Mouse (Mus musculus) lung, embryonic 15.5 days (tissue): ENCODE data around the gene Epdr1. TPM values are rescaled to one million over a fixed set of nuclear protein-coding genes. Genes with fewer than 3 reads are reported as not detected.
A peak's percentile ranks its signal among the peaks of the same experiment; 100 is the strongest.

ENCODE experiments used
- ATAC-seq: fragments of 200-750 bp; cut with Nextera tagmentation; 2 replicates; pipeline ENCODE4 v1.8.0; 2017; ENCODE audit warnings: moderate number of reproducible peaks, borderline replicate concordance; ENCODE audit not compliant: low FRiP score, low TSS enrichment; ENCODE audit errors: extremely low read depth
- H3K27ac ChIP-seq: fragments of 300-500 bp; sonication (generic); 2 replicates; pipeline ENCODE4 v1.5.1; 2015; ENCODE audit warnings: moderate library complexity, mild to moderate bottlenecking, inconsistent platforms
- H3K27me3 ChIP-seq: fragments of 300-500 bp; sonication (generic); 2 replicates; pipeline ENCODE4 v1.6.1; 2015; ENCODE audit warnings: inconsistent platforms
- H3K36me3 ChIP-seq: fragments of 300-500 bp; sonication (generic); 2 replicates; pipeline ENCODE4 v1.6.1; 2015; ENCODE audit warnings: inconsistent platforms
- H3K4me1 ChIP-seq: fragments of 300-500 bp; sonication (generic); 2 replicates; pipeline ENCODE4 v1.6.1; 2015; ENCODE audit warnings: inconsistent platforms
- H3K4me2 ChIP-seq: fragments of 300-500 bp; sonication (generic); 2 replicates; pipeline ENCODE4 v1.6.1; 2015; ENCODE audit warnings: inconsistent platforms, mild to moderate bottlenecking, moderate library complexity
- H3K4me3 ChIP-seq: fragments of 300-500 bp; sonication (generic); 2 replicates; pipeline ENCODE4 v1.5.1; 2015; ENCODE audit warnings: mild to moderate bottlenecking, inconsistent platforms
- H3K9ac ChIP-seq: fragments of 300-500 bp; sonication (generic); 2 replicates; pipeline ENCODE4 v1.6.1; 2015; ENCODE audit warnings: inconsistent platforms
- H3K9me3 ChIP-seq: fragments of 300-500 bp; sonication (generic); 2 replicates; pipeline ENCODE4 v1.6.1; 2016; ENCODE audit warnings: inconsistent platforms
- WGBS: fragments of 180-500 bp; shearing (Covaris S2); methylation state at CpG from one replicate; pipeline ENCODE4 v1.1.7; 2015; 5-methylcytosine and 5-hydroxymethylcytosine counted together
- polyA plus RNA-seq: library from polyadenylated mRNA; unstranded; fragments of >200 nt; fragmentation: Nextera tagmentation; extraction: Ambion mirVana; gene quantifications from 2 replicates; pipeline ENCODE4 v1.2.1, GENCODE M21; 2015

Gene Epdr1
- polyA plus RNA-seq, 1 experiment from 2014 or later: 24.5 TPM

GRCm38 (mm10) chr13:19623228-19623905 is 3.6 kb upstream of the Epdr1 start:
- H3K36me3 ChIP-seq: no peaks in the 10 kb centered on the region
- peaks cover 12% of the 10 kb centered on the region; the same call in 1 of the 2 replicates for H3K4me1 ChIP-seq
- H3K4me3 ChIP-seq: peak overlapping the region; percentile 48
- H3K9ac ChIP-seq: peak overlapping the region; percentile 39
- H3K4me2 ChIP-seq: peak overlapping the region; percentile 92
- peaks cover 12% of the 10 kb centered on the region for H3K27me3 ChIP-seq
- ATAC-seq: no peak
- WGBS: 18% methylated on average over 30 of the region's 30 CpGs
- no peaks in the 10 kb centered on the region for H3K9me3 ChIP-seq
- H3K27ac ChIP-seq: no peak overlapping the region

GRCm38 (mm10) chr13:19622573-19623227 is 3.0 kb upstream of the Epdr1 start, which contains the start of gene Sfrp4:
TSS of gene Sfrp4 (plus strand) at chr13:19623104.
- peak; percentile 77 for ATAC-seq
- Histone ChIP-seq H3K27ac (no peak within 1 kb of the TSS), H3K4me1 (peaks cover 12% of the 10 kb centered on the region; the same call in 1 of the 2 replicates), H3K4me3 (peak within 1 kb of the TSS; percentile 48), H3K4me2 (peak within 1 kb of the TSS; percentile 92), H3K9ac (peak within 1 kb of the TSS; percentile 39), H3K27me3 (peaks cover 12% of the 10 kb centered on the region), H3K9me3 (no peaks in the 10 kb centered on the region), H3K36me3 (no peaks in the 10 kb centered on the region)
- 4% methylated on average over 25 of the region's 25 CpGs for WGBS

- ATAC-seq: peak; percentile 35; the same call in 1 of the 2 replicates
- Histone ChIP-seq H3K27ac (no peak overlapping the region), H3K4me3 (peak overlapping the region; percentile 67), H3K27me3 (peaks cover 7% of the 10 kb centered on the region; the same call in 1 of the 2 replicates), H3K9ac (peak overlapping the region; percentile 82), H3K36me3 (no peaks in the 10 kb centered on the region), H3K9me3 (no peaks in the 10 kb centered on the region), H3K4me2 (peak overlapping the region; percentile 98), H3K4me1 (peaks cover 12% of the 10 kb centered on the region; the same call in 1 of the 2 replicates)
- 10% methylated on average over 5 of the region's 5 CpGs for WGBS
Measured at GRCm38 (mm10) chr13:19618841-19619215, 899 bp downstream of the Epdr1 start.

GRCm38 (mm10) chr13:19618081-19618480 is 1.6 kb downstream of the Epdr1 start:
- H3K4me2 ChIP-seq: no peak overlapping the region
- H3K9me3 ChIP-seq: no peaks in the 10 kb centered on the region
- H3K4me1 ChIP-seq: peaks cover 7% of the 10 kb centered on the region; the same call in 1 of the 2 replicates
- ATAC-seq: no peak
- no peak overlapping the region for H3K27ac ChIP-seq
- H3K36me3 ChIP-seq: no peaks in the 10 kb centered on the region
- H3K9ac ChIP-seq: no peak overlapping the region
- WGBS: 90% methylated on average over 4 of the region's 4 CpGs
- no peaks in the 10 kb centered on the region; the same call in 1 of the 2 replicates for H3K27me3 ChIP-seq
- H3K4me3 ChIP-seq: no peak overlapping the region

GRCm38 (mm10) chr13:19614311-19614710 is 5.4 kb downstream of the Epdr1 start:
- ATAC-seq: no peak
- H3K27me3 ChIP-seq: no peaks in the 10 kb centered on the region
- no peak overlapping the region for H3K4me2 ChIP-seq
- no peak overlapping the region for H3K9ac ChIP-seq
- H3K27ac ChIP-seq: no peak overlapping the region
- WGBS: 76% methylated on average over 1 of the region's 1 CpGs
- no peak overlapping the region for H3K4me3 ChIP-seq
- H3K4me1 ChIP-seq: no peaks in the 10 kb centered on the region
- H3K9me3 ChIP-seq: no peaks in the 10 kb centered on the region
- no peaks in the 10 kb centered on the region for H3K36me3 ChIP-seq

- Histone ChIP-seq H3K4me3 (no peak overlapping the region), H3K9ac (no peak overlapping the region), H3K9me3 (no peaks in the 10 kb centered on the region), H3K27ac (no peak overlapping the region), H3K4me1 (no peaks in the 10 kb centered on the region), H3K4me2 (no peak overlapping the region), H3K36me3 (no peaks in the 10 kb centered on the region), H3K27me3 (no peaks in the 10 kb centered on the region)
- 93% methylated on average over 1 of the region's 1 CpGs for WGBS
- ATAC-seq: no peak
Measured at GRCm38 (mm10) chr13:19613426-19613825, 6.3 kb downstream of the Epdr1 start.

- no peak overlapping the region for H3K9ac ChIP-seq
- H3K27ac ChIP-seq: no peak overlapping the region
- no peak overlapping the region for H3K4me2 ChIP-seq
- 83% methylated on average over 3 of the region's 3 CpGs for WGBS
- ATAC-seq: no peak
- H3K36me3 ChIP-seq: no peaks in the 10 kb centered on the region
- no peaks in the 10 kb centered on the region for H3K4me1 ChIP-seq
- no peaks in the 10 kb centered on the region for H3K9me3 ChIP-seq
- no peak overlapping the region for H3K4me3 ChIP-seq
- H3K27me3 ChIP-seq: no peaks in the 10 kb centered on the region
Measured at GRCm38 (mm10) chr13:19612963-19613362, 6.8 kb downstream of the Epdr1 start.

GRCm38 (mm10) chr13:19612348-19612747 is 7.4 kb downstream of the Epdr1 start:
- 59% methylated on average over 1 of the region's 1 CpGs for WGBS
- H3K9ac ChIP-seq: no peak overlapping the region
- no peak for ATAC-seq
- no peak overlapping the region for H3K4me2 ChIP-seq
- no peak overlapping the region for H3K4me3 ChIP-seq
- H3K27me3 ChIP-seq: no peaks in the 10 kb centered on the region
- H3K9me3 ChIP-seq: no peaks in the 10 kb centered on the region
- no peaks in the 10 kb centered on the region for H3K36me3 ChIP-seq
- H3K4me1 ChIP-seq: no peaks in the 10 kb centered on the region
- no peak overlapping the region for H3K27ac ChIP-seq

- Histone ChIP-seq H3K27me3 (no peaks in the 10 kb centered on the region), H3K4me1 (no peaks in the 10 kb centered on the region), H3K27ac (no peak overlapping the region), H3K9ac (no peak overlapping the region), H3K9me3 (no peaks in the 10 kb centered on the region), H3K4me3 (no peak overlapping the region), H3K36me3 (no peaks in the 10 kb centered on the region), H3K4me2 (no peak overlapping the region)
- no peak for ATAC-seq
Measured at GRCm38 (mm10) chr13:19608120-19608519, 11.6 kb downstream of the Epdr1 start.

- H3K27me3 ChIP-seq: no peaks in the 10 kb centered on the region
- no peaks in the 10 kb centered on the region for H3K4me1 ChIP-seq
- H3K36me3 ChIP-seq: no peaks in the 10 kb centered on the region
- H3K27ac ChIP-seq: no peak overlapping the region
- H3K9ac ChIP-seq: no peak overlapping the region
- H3K9me3 ChIP-seq: no peaks in the 10 kb centered on the region
- H3K4me3 ChIP-seq: no peak overlapping the region
- H3K4me2 ChIP-seq: no peak overlapping the region
- ATAC-seq: no peak
Measured at GRCm38 (mm10) chr13:19604916-19605315, 14.8 kb downstream of the Epdr1 start.

GRCm38 (mm10) chr13:19603719-19604118 is 16.0 kb downstream of the Epdr1 start:
- Histone ChIP-seq H3K4me1 (no peaks in the 10 kb centered on the region), H3K9me3 (no peaks in the 10 kb centered on the region), H3K27me3 (no peaks in the 10 kb centered on the region), H3K36me3 (no peaks in the 10 kb centered on the region), H3K4me2 (no peak overlapping the region), H3K27ac (no peak overlapping the region), H3K9ac (no peak overlapping the region), H3K4me3 (no peak overlapping the region)
- ATAC-seq: no peak
- WGBS: 69% methylated on average over 1 of the region's 1 CpGs

- H3K4me2 ChIP-seq: no peak overlapping the region
- H3K36me3 ChIP-seq: no peaks in the 10 kb centered on the region
- no peak for ATAC-seq
- WGBS: 89% methylated on average over 1 of the region's 1 CpGs
- H3K9ac ChIP-seq: no peak overlapping the region
- no peak overlapping the region for H3K27ac ChIP-seq
- no peaks in the 10 kb centered on the region for H3K4me1 ChIP-seq
- no peak overlapping the region for H3K4me3 ChIP-seq
- H3K9me3 ChIP-seq: no peaks in the 10 kb centered on the region
- H3K27me3 ChIP-seq: no peaks in the 10 kb centered on the region
Measured at GRCm38 (mm10) chr13:19602531-19602930, 17.2 kb downstream of the Epdr1 start.
